Mouse (Mus musculus) liver, embryonic 15.5 days (tissue): ENCODE measurements around the gene Fau. TPM values are rescaled to one million over a fixed set of nuclear protein-coding genes. Genes with fewer than 3 reads are reported as not detected.

Experiments used
- ATAC-seq: fragments of 200-750 bp; cut with Nextera tagmentation; 2 replicates; pipeline ENCODE4 v1.8.0; 2017; ENCODE audit warnings: moderate number of reproducible peaks, mild to moderate bottlenecking, moderate library complexity; ENCODE audit not compliant: insufficient read depth
- H3K27ac ChIP-seq: fragments of 300-500 bp; sonication (generic); replicated peaks from 2 replicates; pipeline ENCODE4 v1.5.1; 2015; ENCODE audit warnings: mild to moderate bottlenecking, inconsistent platforms
- H3K27me3 ChIP-seq: fragments of 300-500 bp; sonication (generic); 2 replicates; pipeline ENCODE4 v1.6.1; 2015; ENCODE audit warnings: mild to moderate bottlenecking, inconsistent platforms
- H3K36me3 ChIP-seq: fragments of 300-500 bp; sonication (generic); replicated peaks from 2 replicates; pipeline ENCODE4 v1.6.1; 2015; ENCODE audit warnings: moderate library complexity, mild to moderate bottlenecking, inconsistent platforms
- H3K4me1 ChIP-seq: fragments of 300-500 bp; sonication (generic); replicated peaks from 2 replicates; pipeline ENCODE4 v1.6.1; 2015; ENCODE audit warnings: inconsistent platforms
- H3K4me2 ChIP-seq: fragments of 300-500 bp; sonication (generic); 2 replicates; pipeline ENCODE4 v1.6.1; 2015; ENCODE audit warnings: moderate library complexity, mild to moderate bottlenecking, inconsistent platforms
- H3K4me3 ChIP-seq: fragments of 300-500 bp; sonication (generic); replicated peaks from 2 replicates; pipeline ENCODE4 v1.5.1; 2015; ENCODE audit warnings: mild to moderate bottlenecking, inconsistent platforms
- H3K9ac ChIP-seq: fragments of 300-500 bp; sonication (generic); 2 replicates; pipeline ENCODE4 v1.6.1; 2015; ENCODE audit warnings: moderate library complexity, mild to moderate bottlenecking, inconsistent platforms
- H3K9me3 ChIP-seq: fragments of 300-500 bp; sonication (generic); replicated peaks from 2 replicates; pipeline ENCODE4 v1.6.1; 2016; ENCODE audit warnings: inconsistent platforms
- WGBS: fragments of 180-500 bp; shearing (Covaris S2); methylation state at CpG from one replicate; pipeline ENCODE4 v1.1.7; 2015; ENCODE audit warnings: mixed read lengths; ENCODE audit not compliant: insufficient replicate concordance; 5-methylcytosine and 5-hydroxymethylcytosine counted together
- microRNA-seq: library from miRNA; unstranded; fragments of <30 nt; microRNA quantifications from one replicate; pipeline ENCODE4, GENCODE M21; 2016
- polyA plus RNA-seq: library from polyadenylated mRNA; unstranded; fragments of >200 nt; fragmentation: Nextera tagmentation; extraction: Ambion mirVana; gene quantifications from 2 replicates; pipeline ENCODE4 v1.2.1, GENCODE M21; 2015

Fau gene
- polyA plus RNA-seq, 1 experiment from 2014 or later = 446 TPM

GRCm38 (mm10) chr19:6102169-6102853 lies 44.7 kb downstream of the Fau start:
- Histone ChIP-seq H3K9ac (no peak overlapping the region), H3K4me1 (peaks cover 58% of the 10 kb centered on the region), H3K27me3 (no peaks in the 10 kb centered on the region), H3K4me3 (no peak overlapping the region), H3K9me3 (no peaks in the 10 kb centered on the region), H3K36me3 (peaks cover 11% of the 10 kb centered on the region), H3K27ac (peak overlapping the region; percentile 63), H3K4me2 (no peak overlapping the region)
- ATAC-seq = peak; percentile 95
- 59% methylated on average over 6 of the region's 6 CpGs for WGBS

DNA sequence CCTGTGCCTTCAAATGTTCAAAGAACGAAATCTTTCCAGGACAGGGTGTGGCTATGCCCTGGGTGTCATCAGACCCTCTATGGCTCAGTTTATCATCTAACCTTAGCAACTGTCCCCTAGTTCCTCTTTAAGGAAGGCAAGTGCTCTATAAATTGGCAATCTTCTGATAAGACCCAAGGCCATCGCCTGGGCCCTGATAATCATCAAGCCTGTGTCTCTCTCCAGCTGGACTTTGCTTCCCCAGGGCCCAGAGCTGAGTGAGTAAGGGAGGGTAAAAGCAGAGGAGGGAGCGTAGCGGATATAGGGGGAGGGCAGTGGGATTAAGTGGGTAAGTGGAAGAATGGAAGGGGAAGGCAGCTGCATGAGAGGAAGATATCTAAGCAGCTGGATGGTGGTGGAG lies 46.8 kb downstream of the Fau start:
- no peaks in the 10 kb centered on the region for H3K27me3 ChIP-seq
- H3K27ac ChIP-seq = no peak overlapping the region
- WGBS = 33% methylated on average over 4 of the region's 4 CpGs

GRCm38 (mm10) chr19:6105586-6105985 lies 47.9 kb downstream of the Fau start, which contains the start of gene Naaladl1:
Gene Naaladl1, plus strand, starts transcription at chr19:6105782.
- Histone ChIP-seq H3K4me2 (peak within 1 kb of the TSS; percentile 18), H3K36me3 (no peaks in the 10 kb centered on the region), H3K4me1 (peaks cover 50% of the 10 kb centered on the region), H3K27me3 (no peaks in the 10 kb centered on the region), H3K9ac (0 out of 2 replicates have a peak within 1 kb of the TSS, but pooled peaks have one; percentile 15), H3K9me3 (no peaks in the 10 kb centered on the region), H3K4me3 (no peak within 1 kb of the TSS), H3K27ac (no peak within 1 kb of the TSS)
- WGBS = 83% methylated on average over 7 of the region's 7 CpGs
- ATAC-seq = no peak

More for the DNA sequence above, 46.8 kb downstream of the Fau start:
- no peak for ATAC-seq
- Histone ChIP-seq H3K4me2 (no peak overlapping the region), H3K4me1 (peaks cover 53% of the 10 kb centered on the region), H3K4me3 (no peak overlapping the region), H3K9me3 (no peaks in the 10 kb centered on the region), H3K9ac (peak overlapping the region; percentile 15; the same call in 1 of the 2 replicates), H3K36me3 (no peaks in the 10 kb centered on the region)

Small RNAs within 50 kb of the gene (microRNA-seq; reads per million reads assigned to microRNA genes)
- gene Mir6988 = 2.3 reads per million

Other genes starting within 250 kb of the Fau start
- gene Frmd8, start 182.6 kb upstream of the Fau start, polyA plus RNA-seq = 12.9 and 13.1 TPM in 2 replicates
- gene Slc25a45, start 180.0 kb upstream of the Fau start, polyA plus RNA-seq = 7.1 and 7.9 TPM in 2 replicates
- gene Tigd3, start 163.7 kb upstream of the Fau start, polyA plus RNA-seq = 2.8 and 2.9 TPM in 2 replicates
- 52.7 and 59.4 TPM in 2 replicates for gene Dpf2, start 144.8 kb upstream of the Fau start, polyA plus RNA-seq
- 2.9 and 3.1 TPM in 2 replicates for gene Cdc42ep2, start 133.0 kb upstream of the Fau start, polyA plus RNA-seq
- 53.8 and 58.9 TPM in 2 replicates for gene Pola2, start 93.6 kb upstream of the Fau start, polyA plus RNA-seq
- gene Slc22a20, start 71.7 kb upstream of the Fau start, polyA plus RNA-seq = 0.05 TPM in 1 of 2 replicates, not detected in the other
- 25.1 and 26.1 TPM in 2 replicates for gene Capn1, start 41.9 kb upstream of the Fau start, polyA plus RNA-seq
- 13.3 and 17.3 TPM in 2 replicates for gene Syvn1, start 11.3 kb upstream of the Fau start, polyA plus RNA-seq
- 39.5 and 41.8 TPM in 2 replicates for gene Mrpl49, start 59 bp upstream of the Fau start, polyA plus RNA-seq
- gene Znhit2, start 3.3 kb downstream of the Fau start, polyA plus RNA-seq = 19.1 and 19.5 TPM in 2 replicates
- 49.1 and 50.2 TPM in 2 replicates for gene Tm7sf2, start 10.5 kb downstream of the Fau start, polyA plus RNA-seq
- 27.3 and 30.8 TPM in 2 replicates for gene Vps51, start 19.4 kb downstream of the Fau start, polyA plus RNA-seq
- gene Tmem262, start 22.2 kb downstream of the Fau start, polyA plus RNA-seq = not detected in 2 replicates
- gene Gm28374, start 24.4 kb downstream of the Fau start, polyA plus RNA-seq = 0.48 and 0.67 TPM in 2 replicates
- 19.7 and 24.4 TPM in 2 replicates for gene Zfpl1, start 27.1 kb downstream of the Fau start, polyA plus RNA-seq
- gene Cdca5, start 27.1 kb downstream of the Fau start, polyA plus RNA-seq = 34.5 and 35.4 TPM in 2 replicates
- 0.23 and 0.25 TPM in 2 replicates for gene AC131692.1, start 36.6 kb downstream of the Fau start, polyA plus RNA-seq
- 3.5 and 3.7 TPM in 2 replicates for gene Naaladl1, start 47.9 kb downstream of the Fau start, polyA plus RNA-seq
- 23.2 and 24.0 TPM in 2 replicates for gene Sac3d1, start 60.8 kb downstream of the Fau start, polyA plus RNA-seq
- 58.5 and 66.0 TPM in 2 replicates for gene Snx15, start 70.5 kb downstream of the Fau start, polyA plus RNA-seq
- 0.17 and 0.44 TPM in 2 replicates for gene Batf2, start 83.1 kb downstream of the Fau start, polyA plus RNA-seq
- gene Arl2, start 83.7 kb downstream of the Fau start, polyA plus RNA-seq = 26.0 and 28.8 TPM in 2 replicates
- not detected in 2 replicates for gene Majin, start 126.5 kb downstream of the Fau start, polyA plus RNA-seq
- gene Gpha2, start 168.5 kb downstream of the Fau start, polyA plus RNA-seq = 0.15 and 0.28 TPM in 2 replicates
- 3.3 and 5.0 TPM in 2 replicates for gene Ppp2r5b, start 178.0 kb downstream of the Fau start, polyA plus RNA-seq
- gene Atg2a, start 183.8 kb downstream of the Fau start, polyA plus RNA-seq = 4.7 and 5.8 TPM in 2 replicates
- gene Ehd1, start 218.9 kb downstream of the Fau start, polyA plus RNA-seq = 64.0 and 69.3 TPM in 2 replicates
- gene Cdc42bpg, start 248.6 kb downstream of the Fau start, polyA plus RNA-seq = 0.21 and 0.38 TPM in 2 replicates